In genomic region chr4:133240490-133240921, GRCm38 (mm10) we compare ENCODE assay signal across 7 mouse cellular contexts. TPM values are rescaled to one million over a fixed set of nuclear protein-coding genes. Genes with fewer than 3 reads are reported as not detected.
DNase-seq lines count a peak whose midpoint lies in the region; ATAC-seq and TF ChIP-seq lines count a peak whose summit lies in the region.

Map3k6 (plus strand) TSS chr4:133240818.

- H3K4me3 ChIP-seq in bone marrow, adult 2 months (replicated peaks; ENCODE audit: control insufficient read depth, low read depth, low read length), result peak within 1 kb of the TSS; percentile 81
- H3K4me3 ChIP-seq in forebrain, postnatal 0 days (ENCODE audit: low read depth, low read length), result peak within 1 kb of the TSS; percentile 44
- peak within 1 kb of the TSS; percentile 49 for H3K4me3 ChIP-seq in hindbrain, embryonic 13.5 days
- peak within 1 kb of the TSS; percentile 74 for H3K4me3 ChIP-seq in liver, adult 2 months (ENCODE audit: insufficient read depth, low read depth, low read length)
- H3K4me3 ChIP-seq in midbrain, postnatal 0 days (ENCODE audit: low read depth, low read length), result peak within 1 kb of the TSS; percentile 49

- DNase-seq in MN1 (ENCODE audit: low spot score), result peak; percentile 83
- DNase-seq in forebrain, postnatal 0 days, result no peak
- peak; percentile 65 for DNase-seq in liver, adult 2 months (ENCODE audit: extremely low read depth, low read depth, low spot score)
- no peak for DNase-seq in midbrain, postnatal 0 days (ENCODE audit: low spot score)
- peak; percentile 75 to 92 for DNase-seq in urinary bladder, postnatal 36 days (ENCODE audit: low spot score in 2 of 2)

- H3K36me3 ChIP-seq in forebrain, postnatal 0 days (ENCODE audit: insufficient read depth), result no peaks in the 10 kb centered on the region
- H3K36me3 ChIP-seq in hindbrain, embryonic 13.5 days, result no peaks in the 10 kb centered on the region
- no peaks in the 10 kb centered on the region for H3K36me3 ChIP-seq in liver, adult 2 months (ENCODE audit: control insufficient read depth, insufficient read depth, low read length)
- no peaks in the 10 kb centered on the region for H3K36me3 ChIP-seq in midbrain, postnatal 0 days (ENCODE audit: insufficient read depth, low read length)

- peak within 1 kb of the TSS; percentile 77 for H3K4me2 ChIP-seq in forebrain, postnatal 0 days (ENCODE audit: low read depth)
- H3K4me2 ChIP-seq in hindbrain, embryonic 13.5 days, result peak within 1 kb of the TSS; percentile 68
- peak within 1 kb of the TSS; percentile 79 for H3K4me2 ChIP-seq in midbrain, postnatal 0 days (ENCODE audit: low read depth, low read length, poor library complexity, severe bottlenecking)

- TF ChIP-seq CTCF in bone marrow, adult 2 months (IDR thresholded peaks at IDR 0.05; ENCODE audit: control insufficient read depth, insufficient read depth, low read length), result no peak
- TF ChIP-seq CTCF in forebrain, postnatal 0 days (IDR thresholded peaks at IDR 0.05; ENCODE audit: low read depth), result no peak
- TF ChIP-seq CTCF in liver, adult 2 months (IDR thresholded peaks at IDR 0.05; ENCODE audit: low read depth, low read length), result no peak
- TF ChIP-seq CTCF in midbrain, postnatal 0 days (IDR thresholded peaks at IDR 0.05), result no peak

- no peaks in the 10 kb centered on the region for H3K9me3 ChIP-seq in forebrain, postnatal 0 days (ENCODE audit: low read length)
- no peaks in the 10 kb centered on the region for H3K9me3 ChIP-seq in hindbrain, embryonic 13.5 days
- no peaks in the 10 kb centered on the region for H3K9me3 ChIP-seq in midbrain, postnatal 0 days (ENCODE audit: low read length)

- peak; percentile 55; the same call in 1 of the 2 replicates for TF ChIP-seq POLR2A in bone marrow, adult 2 months (IDR thresholded peaks at IDR 0.05; ENCODE audit: borderline replicate concordance, control insufficient read depth, low read depth, low read length)
- TF ChIP-seq POLR2A in liver, adult 2 months (IDR thresholded peaks at IDR 0.05; ENCODE audit: extremely low read depth, insufficient read depth, low read length), result 0 out of 2 replicates have a peak, but pooled peaks have one; percentile 26

- peak within 1 kb of the TSS; percentile 52 for H3K9ac ChIP-seq in forebrain, postnatal 0 days
- peak within 1 kb of the TSS; percentile 72 for H3K9ac ChIP-seq in hindbrain, embryonic 13.5 days
- H3K9ac ChIP-seq in liver, adult 2 months (ENCODE audit: low read depth, low read length), result peak within 1 kb of the TSS; percentile 84
- H3K9ac ChIP-seq in midbrain, postnatal 0 days (replicated peaks; ENCODE audit: low read length, poor library complexity, severe bottlenecking), result peak within 1 kb of the TSS; percentile 40

- 8% methylated on average over 16 of the region's 16 CpGs for WGBS in bone marrow, adult 2 months
- WGBS in forebrain, postnatal 0 days, result 6% methylated on average over 16 of the region's 16 CpGs
- WGBS in hindbrain, embryonic 13.5 days, result 3% methylated on average over 16 of the region's 16 CpGs
- 20% methylated on average over 16 of the region's 16 CpGs for WGBS in liver, adult 2 months
- WGBS in midbrain, postnatal 0 days, result 11% methylated on average over 16 of the region's 16 CpGs

- peaks cover 1% of the 10 kb centered on the region; the same call in 1 of the 2 replicates for H3K4me1 ChIP-seq in bone marrow, adult 2 months (ENCODE audit: control insufficient read depth, insufficient read depth, low read length)
- no peaks in the 10 kb centered on the region for H3K4me1 ChIP-seq in forebrain, postnatal 0 days (ENCODE audit: insufficient read depth)
- H3K4me1 ChIP-seq in hindbrain, embryonic 13.5 days (replicated peaks), result peaks cover 20% of the 10 kb centered on the region
- H3K4me1 ChIP-seq in liver, adult 2 months (ENCODE audit: control insufficient read depth, insufficient read depth, low read length), result peaks cover 2% of the 10 kb centered on the region; the same call in 1 of the 2 replicates
- 0 out of 2 replicates have a peak, but pooled peaks cover 4% of the 10 kb centered on the region for H3K4me1 ChIP-seq in midbrain, postnatal 0 days (ENCODE audit: insufficient read depth, low read length)

- ATAC-seq in forebrain, postnatal 0 days, result no peak
- no peak; the same call in 1 of the 2 replicates for ATAC-seq in hindbrain, embryonic 13.5 days (ENCODE audit: low FRiP score)
- no peak for ATAC-seq in midbrain, postnatal 0 days (ENCODE audit: low FRiP score)

- H3K79me2 ChIP-seq in liver, adult 2 months (ENCODE audit: control insufficient read depth, insufficient read depth, low read length), result no peaks in the 10 kb centered on the region

- H3K27ac ChIP-seq in bone marrow, adult 2 months (ENCODE audit: control insufficient read depth, insufficient read depth, low read depth, low read length, poor library complexity), result peak within 1 kb of the TSS; percentile 87
- H3K27ac ChIP-seq in forebrain, postnatal 0 days (ENCODE audit: low read depth, low read length), result no peak within 1 kb of the TSS; the same call in 1 of the 2 replicates
- no peak within 1 kb of the TSS for H3K27ac ChIP-seq in hindbrain, embryonic 13.5 days
- peak within 1 kb of the TSS; percentile 63 for H3K27ac ChIP-seq in liver, adult 2 months (replicated peaks; ENCODE audit: insufficient read depth, low read depth, low read length)
- peak within 1 kb of the TSS; percentile 2; the same call in 1 of the 2 replicates for H3K27ac ChIP-seq in midbrain, postnatal 0 days (ENCODE audit: low read depth, low read length)

- peaks cover 24% of the 10 kb centered on the region for H3K27me3 ChIP-seq in forebrain, postnatal 0 days (ENCODE audit: insufficient read depth, low read length)
- H3K27me3 ChIP-seq in hindbrain, embryonic 13.5 days, result peaks cover 75% of the 10 kb centered on the region
- H3K27me3 ChIP-seq in liver, adult 2 months (ENCODE audit: control insufficient read depth, insufficient read depth, low read length), result no peaks in the 10 kb centered on the region
- peaks cover 36% of the 10 kb centered on the region; the same call in 1 of the 2 replicates for H3K27me3 ChIP-seq in midbrain, postnatal 0 days (ENCODE audit: insufficient read depth, low read length)

RNA-seq across cellular contexts. Expression of gene Map3k6, which starts in this region (rescaled TPM):
- 5.5 and 14.8 TPM in 2 replicates for polyA plus RNA-seq in bone marrow, adult 2 months (2011; ENCODE audit: insufficient read depth, insufficient read length, low replicate concordance, missing spikeins)
- total RNA-seq in forebrain, postnatal 0 days (2014; rRNA removed), result 4.7 and 7.2 TPM in 2 replicates
- polyA plus RNA-seq in forebrain, postnatal 0 days (2015; fragmentation: Nextera tagmentation; extraction: Ambion mirVana), result 4.3 and 4.4 TPM in 2 replicates
- polyA plus RNA-seq in hindbrain, embryonic 13.5 days (2015; fragmentation: Nextera tagmentation; extraction: Ambion mirVana), result 1.9 and 2.0 TPM in 2 replicates
- 0.94 and 1.3 TPM in 2 replicates for total RNA-seq in liver, adult 2 months (2014; rRNA removed)
- polyA plus RNA-seq in liver, adult 2 months (2012; rRNA removed), result 0.76 and 0.80 TPM in 2 replicates
- total RNA-seq in midbrain, postnatal 0 days (2014; rRNA removed), result 7.6 and 8.3 TPM in 2 replicates
- polyA plus RNA-seq in midbrain, postnatal 0 days (2015; fragmentation: Nextera tagmentation; extraction: Ambion mirVana), result 2.8 and 4.1 TPM in 2 replicates

Comparison
In these comparisons a context has a peak if more than half of its experiments do, and no peak if none do; other contexts are left out.
1. DNase-seq: peak in MN1 (single experiment), liver, adult 2 months (single experiment) and urinary bladder, postnatal 36 days (2 of 2); none in forebrain, postnatal 0 days (single experiment) and midbrain, postnatal 0 days (single experiment).
2. H3K27ac ChIP-seq: peak in bone marrow, adult 2 months (single experiment), liver, adult 2 months (single experiment) and midbrain, postnatal 0 days (single experiment); none in forebrain, postnatal 0 days (single experiment) and hindbrain, embryonic 13.5 days (single experiment).
3. Peak in every context shown above with its lines, with median percentiles within 50 percentile points of each other: H3K4me3 ChIP-seq, H3K4me2 ChIP-seq and H3K9ac ChIP-seq.